18 mouse cellular contexts compared by ENCODE assay signal in genomic region chr13:106865547-106865946, GRCm38 (mm10).
DNase-seq lines count a peak whose midpoint lies in the region; ATAC-seq and TF ChIP-seq lines count a peak whose summit lies in the region.
"Had no signal": no experiment of that assay in that cellular context is flagged by ENCODE, and none has a peak within 500 bp of the region (broad histone marks: within the 10 kb centered on the region; RNA-seq: fewer than 3 reads in every experiment).

No protein-coding gene starts in this region.

- H3K27ac ChIP-seq in kidney, embryonic 15.5 days = no peak overlapping the region
- peak overlapping the region; percentile 69 for H3K27ac ChIP-seq in liver, embryonic 14.5 days
- H3K27ac ChIP-seq: heart, embryonic 15.5 days; limb, embryonic 13.5 days had no signal

- no peaks in the 10 kb centered on the region for H3K27me3 ChIP-seq in kidney, embryonic 15.5 days
- no peaks in the 10 kb centered on the region for H3K27me3 ChIP-seq in liver, embryonic 14.5 days (ENCODE audit: control insufficient read depth, insufficient read depth, low read length)
- H3K27me3 ChIP-seq: heart, embryonic 15.5 days; limb, embryonic 13.5 days had no signal

- intact Hi-C loops in left cerebral cortex, postnatal 25 days (cut with DNase I) = no loop called here

- H3K4me3 ChIP-seq in kidney, embryonic 15.5 days (replicated peaks) = no peak overlapping the region
- no peak overlapping the region for H3K4me3 ChIP-seq in liver, embryonic 14.5 days (ENCODE audit: insufficient read depth in 1 of 2, low read depth in 2 of 2, low read length in 2 of 2)
- H3K4me3 ChIP-seq: heart, embryonic 15.5 days; limb, embryonic 13.5 days; myocyte had no signal

- H3K9ac ChIP-seq in kidney, embryonic 15.5 days = no peak overlapping the region
- H3K9ac ChIP-seq in liver, embryonic 14.5 days (replicated peaks) = peak overlapping the region; percentile 31; the same call in 1 of the 2 replicates
- H3K9ac ChIP-seq: heart, embryonic 15.5 days; limb, embryonic 13.5 days had no signal

- 71% methylated on average over 2 of the region's 2 CpGs for WGBS in kidney, embryonic 15.5 days
- WGBS in liver, embryonic 14.5 days (ENCODE audit: insufficient replicate concordance) = 11% methylated on average over 2 of the region's 2 CpGs

- ATAC-seq in kidney, embryonic 15.5 days (replicated peaks; ENCODE audit: low FRiP score) = peak; percentile 85
- ATAC-seq in common myeloid progenitor, adult 5-6 weeks (replicated peaks; ENCODE audit: low read depth, poor library complexity, severe bottlenecking) = peak; percentile 72
- ATAC-seq in liver, embryonic 14.5 days (ENCODE audit: insufficient read depth) = peak; percentile 100
- ATAC-seq: hindbrain, embryonic 16.5 days had no signal

- peak; percentile 87 for TF ChIP-seq EP300 in liver, embryonic 14.5 days (IDR thresholded peaks at IDR 0.05; ENCODE audit: low read depth)

- H3K4me2 ChIP-seq in kidney, embryonic 15.5 days = no peak overlapping the region
- H3K4me2 ChIP-seq in liver, embryonic 14.5 days (ENCODE audit: low read depth) = peak overlapping the region; percentile 47
- H3K4me2 ChIP-seq: heart, embryonic 15.5 days; limb, embryonic 13.5 days; midbrain, embryonic 11.5 days had no signal

- no peaks in the 10 kb centered on the region for H3K9me3 ChIP-seq in kidney, embryonic 15.5 days (replicated peaks)
- H3K9me3 ChIP-seq in liver, embryonic 14.5 days (ENCODE audit: control insufficient read depth, low read length) = no peaks in the 10 kb centered on the region
- H3K9me3 ChIP-seq: heart, embryonic 15.5 days; limb, embryonic 13.5 days had no signal

- TF ChIP-seq CTCF in liver, embryonic 14.5 days (IDR thresholded peaks at IDR 0.05; ENCODE audit: low read depth) = no peak

- no peak for DNase-seq in kidney, adult 9 months
- DNase-seq in liver, embryonic 14.5 days (ENCODE audit: low read depth in 3 of 3, low spot score in 3 of 3) = peak; percentile 74 to 79 (median 79)
- DNase-seq in left cerebral cortex, postnatal 25 days (ENCODE audit: low spot score in 2 of 2) = no peak
- DNase-seq in thymus, adult 18-20 months = no peak
- no peak for DNase-seq in cerebellum, postnatal 25 days
- DNase-seq: adrenal gland, postnatal 14 days; cerebellum, postnatal 14 days; kidney, adult 8-10 months; lung, postnatal 14 days; retina, postnatal 1 day; thymus, postnatal 36 days had no signal

- no peaks in the 10 kb centered on the region for H3K4me1 ChIP-seq in kidney, embryonic 15.5 days
- H3K4me1 ChIP-seq in liver, embryonic 14.5 days (replicated peaks; ENCODE audit: control insufficient read depth in 2 of 2, insufficient read depth in 2 of 2, low read length in 1 of 2) = peaks cover 15 to 16% of the 10 kb centered on the region in 2 experiments
- H3K4me1 ChIP-seq: heart, embryonic 15.5 days; limb, embryonic 13.5 days had no signal

- peaks cover 51% of the 10 kb centered on the region for H3K36me3 ChIP-seq in kidney, embryonic 15.5 days
- H3K36me3 ChIP-seq in liver, embryonic 14.5 days (replicated peaks; ENCODE audit: control insufficient read depth, insufficient read depth, low read depth) = peaks cover 11% of the 10 kb centered on the region

Comparison
In these comparisons a context has a peak if more than half of its experiments do, and no peak if none do; other contexts are left out.
1. DNase-seq: peak in liver, embryonic 14.5 days (3 of 3); none in kidney, adult 9 months (single experiment), left cerebral cortex, postnatal 25 days (0 of 2), thymus, adult 18-20 months (0 of 2) and cerebellum, postnatal 25 days (0 of 2).
2. Peak in every context shown above with its lines, with median percentiles within 50 percentile points of each other: ATAC-seq.